Mouse (Mus musculus): ENCODE measurements around the gene Ttll5. TPM values are rescaled to one million over a fixed set of nuclear protein-coding genes. Genes with fewer than 3 reads are reported as not detected.

Gene Ttll5
- total RNA-seq, 4 experiments from 2014 or later, result 12.8 to 20.7 (median 14.9) TPM

DNA sequence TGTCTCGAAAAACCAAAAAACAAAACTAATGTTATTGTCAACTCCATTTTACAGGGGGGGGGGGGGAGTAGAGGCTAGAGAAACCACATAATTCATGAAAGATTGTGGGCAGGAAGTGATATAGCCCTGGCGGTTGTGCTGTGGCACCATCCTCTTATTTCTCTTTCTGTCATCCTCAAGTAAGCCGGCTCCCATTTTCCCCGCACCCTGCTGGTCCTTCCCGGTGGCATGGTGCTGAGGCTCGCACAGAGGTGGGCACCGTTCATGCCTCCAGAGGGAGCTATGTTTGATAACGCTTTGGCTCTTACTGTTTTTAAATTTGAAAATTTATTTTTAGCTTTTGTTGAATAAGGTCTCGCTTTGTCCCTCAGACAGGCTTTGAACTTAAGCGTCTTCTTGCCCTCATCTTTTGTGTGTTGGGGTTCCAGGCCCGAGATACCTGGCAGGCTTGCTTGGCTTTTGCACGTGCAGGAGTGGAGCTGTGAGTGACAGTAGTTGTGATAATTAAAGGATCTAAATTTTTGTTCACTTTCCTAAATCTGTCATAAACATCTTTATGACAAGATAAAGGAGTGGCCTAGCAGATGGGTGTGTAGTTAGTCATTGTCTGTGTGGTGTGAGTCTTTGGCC, 15.0 kb downstream of the Ttll5 start:
- DNase-seq (ENCODE audit: low spot score), result no peak

DNA sequence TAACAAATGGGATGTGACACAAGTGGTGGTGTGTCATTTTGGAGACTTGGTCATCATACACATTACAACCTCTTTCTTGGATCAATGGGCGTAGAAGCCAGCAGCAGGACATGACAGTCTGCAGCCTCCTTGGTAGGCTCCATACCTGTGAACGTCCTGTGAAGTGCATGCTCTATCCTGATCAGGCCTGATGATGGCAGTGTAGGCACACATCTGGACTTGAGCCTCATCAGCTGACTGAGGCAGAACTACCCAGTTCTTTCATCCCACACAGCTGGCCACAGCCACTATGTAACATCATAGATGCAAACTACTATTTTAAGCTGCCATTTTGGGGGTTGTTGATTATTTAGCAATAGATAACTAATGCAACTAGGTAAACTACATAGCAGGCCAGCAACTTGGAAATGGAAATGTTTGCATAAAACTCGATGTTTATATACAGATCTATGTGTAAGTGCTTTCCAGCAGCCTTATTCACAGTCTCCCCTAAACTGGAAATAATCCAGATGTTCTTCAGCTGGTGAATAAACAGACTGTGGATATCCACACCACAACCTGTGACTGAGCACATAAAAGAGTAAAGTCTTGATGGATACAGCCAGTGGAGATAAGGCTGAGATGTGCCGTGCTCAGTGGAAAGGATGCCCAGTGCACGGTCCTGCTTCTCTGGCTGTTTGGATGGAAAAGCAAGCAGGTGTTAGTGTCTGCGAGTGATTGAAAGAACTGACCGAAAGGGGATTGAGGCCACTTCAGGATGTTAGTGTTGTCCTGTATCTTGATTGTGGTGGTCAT, 23.9 kb downstream of the Ttll5 start:
- peak; percentile 34 for DNase-seq (ENCODE audit: low spot score)

DNA sequence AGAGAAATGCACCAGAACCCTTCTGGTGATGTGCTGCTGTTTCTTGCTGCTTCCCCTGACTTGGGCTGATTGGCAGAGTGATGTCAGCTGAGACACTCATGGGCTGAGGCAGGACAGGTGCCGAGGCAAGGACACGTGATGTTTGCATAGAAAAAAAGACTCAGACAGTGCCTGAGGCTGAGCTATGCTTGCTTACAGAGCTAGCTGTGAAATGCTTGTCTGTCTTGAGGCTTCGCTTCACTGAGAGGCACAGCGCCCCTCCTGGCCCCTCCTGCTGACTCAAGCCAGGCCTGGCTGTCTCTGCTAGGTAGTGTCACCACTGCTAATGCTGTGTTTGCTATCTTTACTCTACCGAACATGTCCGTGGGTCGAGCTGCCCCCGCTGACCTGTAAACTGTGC, 26.2 kb downstream of the Ttll5 start:
- DNase-seq (ENCODE audit: low spot score), result no peak

DNA sequence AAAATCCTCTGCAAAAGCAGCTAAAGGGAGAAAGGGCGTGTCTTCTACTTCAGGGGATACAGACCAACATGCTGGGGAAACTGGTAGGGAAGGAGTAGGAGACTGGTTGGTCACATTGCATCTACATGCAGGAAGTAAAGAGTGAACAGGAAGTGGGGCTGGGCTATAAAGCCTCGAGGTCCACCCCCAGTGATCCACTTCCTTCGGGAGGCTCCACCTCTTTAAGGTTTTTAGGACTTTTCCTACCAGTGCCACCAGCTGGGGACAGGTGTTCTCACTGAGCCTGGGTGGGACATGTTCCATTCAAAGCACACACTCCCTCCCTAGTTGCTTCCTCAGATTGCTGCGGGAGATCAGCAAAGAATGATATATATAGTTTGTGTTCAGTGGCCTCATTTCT, 29.4 kb downstream of the Ttll5 start:
- no peak for DNase-seq (ENCODE audit: low spot score)

DNA sequence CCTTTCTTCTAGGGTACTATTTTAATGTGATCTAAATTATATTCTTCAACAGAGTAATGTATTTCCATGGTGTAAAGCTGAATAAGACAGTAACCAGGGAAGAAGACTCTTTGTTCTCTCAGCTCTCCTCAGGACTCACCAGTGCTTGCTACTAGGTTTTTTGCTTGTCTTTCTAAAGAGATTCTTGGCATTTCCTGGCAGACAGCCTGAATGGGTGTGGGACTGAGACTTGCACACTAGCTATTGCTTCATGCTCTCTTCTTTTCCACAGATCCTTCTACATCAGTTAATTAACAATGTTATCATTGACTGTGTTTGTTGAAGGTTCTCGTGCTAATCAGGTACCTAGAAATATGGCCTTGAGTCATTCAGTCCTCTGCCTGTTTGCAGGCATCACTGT, 29.8 kb downstream of the Ttll5 start:
- no peak for DNase-seq (ENCODE audit: low spot score)

DNA sequence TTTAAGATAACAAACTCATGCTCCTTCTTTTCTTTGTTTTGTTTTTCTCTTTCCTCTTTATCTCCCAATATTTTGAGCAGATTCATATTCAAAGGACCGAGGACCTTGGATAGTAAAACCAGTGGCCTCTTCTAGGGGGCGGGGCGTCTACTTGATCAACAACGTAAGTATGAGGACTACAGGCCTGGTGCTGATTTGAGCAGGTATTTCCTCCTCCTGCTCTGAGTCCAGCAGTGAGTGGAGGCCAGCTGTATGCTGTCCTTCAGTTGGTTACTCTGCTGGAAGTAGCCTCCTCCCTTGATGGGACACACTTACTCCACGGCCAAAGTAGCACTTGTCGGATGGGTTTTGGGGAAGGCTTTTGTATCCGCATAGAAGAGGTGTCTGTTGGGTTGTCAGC, 32.8 kb downstream of the Ttll5 start:
- no peak for DNase-seq (ENCODE audit: low spot score)

DNA sequence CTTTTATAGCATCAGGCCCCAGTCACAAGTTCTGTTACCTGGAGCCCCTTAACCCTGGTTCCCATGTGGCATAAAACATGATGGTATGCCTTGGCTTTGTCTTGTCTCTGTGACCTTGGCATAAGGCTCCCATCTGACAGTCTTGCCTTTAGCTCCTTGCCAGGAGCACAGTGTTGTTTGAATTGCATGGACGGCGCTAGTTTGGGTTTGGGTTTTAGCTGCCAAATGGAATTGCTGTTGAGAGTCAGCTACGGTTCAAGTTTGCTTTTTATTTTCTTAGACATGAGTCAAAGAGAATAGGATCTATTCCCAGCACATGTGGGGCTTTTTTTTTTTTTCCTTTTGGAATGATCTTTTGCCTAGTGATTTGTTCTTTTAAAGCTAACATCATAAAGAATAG, 34.7 kb downstream of the Ttll5 start:
- no peak for DNase-seq (ENCODE audit: low spot score)

DNA sequence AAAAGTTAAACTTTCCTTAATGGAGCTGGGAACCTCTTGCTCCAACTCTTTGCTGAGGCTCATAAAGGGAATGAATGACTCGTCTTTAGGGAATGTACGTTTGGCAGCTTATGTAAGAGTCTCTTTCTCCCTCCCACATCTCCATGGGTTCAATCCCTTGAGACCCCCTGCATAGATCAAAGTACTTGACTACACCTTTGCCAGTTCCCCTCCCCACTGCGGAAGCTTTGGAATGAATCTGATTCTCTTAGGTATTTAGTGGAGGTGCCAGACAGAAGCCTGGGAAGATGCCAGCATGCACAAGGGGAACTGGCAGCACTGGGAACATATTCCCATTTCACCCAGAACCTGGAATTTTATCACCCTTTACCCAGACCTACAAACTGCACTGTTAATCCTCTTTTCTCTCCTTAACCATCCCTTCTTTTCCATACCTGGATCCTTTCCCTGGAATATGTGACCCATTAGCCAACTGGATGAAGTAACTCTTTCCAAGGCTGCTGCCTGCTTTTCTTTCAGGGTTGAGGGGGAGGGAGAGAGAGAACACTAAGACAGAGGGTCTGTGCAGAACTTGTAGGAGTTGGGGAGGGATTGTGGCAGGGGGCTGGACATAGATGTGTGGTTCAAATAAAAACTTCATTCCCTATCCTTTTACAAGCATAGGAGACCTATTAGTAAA, 35.2 kb downstream of the Ttll5 start:
- DNase-seq (ENCODE audit: low spot score), result no peak

DNA sequence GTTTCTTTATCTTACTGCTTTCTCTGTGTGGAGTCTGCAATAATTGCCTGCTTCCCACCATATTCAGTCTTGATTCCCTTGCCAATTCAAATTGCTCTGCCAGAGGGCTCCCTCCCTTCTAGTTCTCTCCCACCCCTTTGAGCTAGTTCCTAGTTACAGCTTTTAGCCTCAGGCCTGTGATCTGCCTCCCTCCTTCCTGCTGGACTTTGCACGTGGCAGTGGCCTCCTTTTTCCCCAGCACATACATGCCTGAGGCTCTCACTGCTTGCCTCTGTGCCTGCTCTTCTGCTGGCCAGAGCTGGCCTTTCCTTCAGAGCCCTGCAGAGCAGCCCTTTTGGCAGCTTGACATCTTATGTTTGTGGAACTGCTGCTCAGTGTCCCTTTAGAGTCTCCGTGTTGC, 38.1 kb downstream of the Ttll5 start:
- DNase-seq (ENCODE audit: low spot score), result no peak

DNA sequence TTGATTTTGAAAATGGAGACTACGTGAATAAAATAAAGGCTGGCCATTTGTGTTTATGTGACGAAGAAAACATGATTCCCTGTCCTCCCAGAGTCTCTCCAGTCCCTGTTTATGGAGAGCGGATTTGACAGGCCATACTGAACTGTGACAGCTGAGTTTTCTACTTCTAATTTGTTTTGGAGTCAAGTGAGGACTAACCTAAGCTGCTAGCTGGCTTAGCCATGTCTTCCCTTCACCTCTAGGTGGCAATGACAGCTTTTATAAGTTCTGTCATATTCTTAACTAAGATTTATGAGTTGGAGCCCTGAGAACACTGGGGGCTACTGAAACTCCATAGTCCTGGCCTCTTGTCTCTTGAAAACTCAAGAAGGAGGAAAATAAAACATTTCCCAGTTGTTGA, 41.1 kb downstream of the Ttll5 start:
- no peak for DNase-seq (ENCODE audit: low spot score)

DNA sequence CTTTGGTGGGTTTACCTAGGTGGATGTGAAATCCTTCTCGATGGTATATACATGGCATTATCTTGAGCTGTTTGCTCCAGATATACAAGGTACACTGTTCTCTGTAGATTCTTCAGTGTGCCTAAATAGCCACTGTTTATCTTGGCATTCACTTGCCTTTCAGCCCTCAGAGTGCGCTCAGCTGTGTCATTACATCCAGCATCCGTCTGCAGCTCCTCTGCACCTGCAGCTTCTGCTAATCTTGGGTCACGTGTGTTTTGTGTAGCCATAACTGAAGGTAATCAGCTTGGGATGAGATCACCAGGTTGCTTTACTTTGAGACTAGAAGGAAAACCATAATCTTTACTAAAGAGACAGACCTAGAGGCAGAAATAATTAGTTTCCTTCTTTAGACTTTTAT, 42.2 kb downstream of the Ttll5 start:
- no peak for DNase-seq (ENCODE audit: low spot score)

DNA sequence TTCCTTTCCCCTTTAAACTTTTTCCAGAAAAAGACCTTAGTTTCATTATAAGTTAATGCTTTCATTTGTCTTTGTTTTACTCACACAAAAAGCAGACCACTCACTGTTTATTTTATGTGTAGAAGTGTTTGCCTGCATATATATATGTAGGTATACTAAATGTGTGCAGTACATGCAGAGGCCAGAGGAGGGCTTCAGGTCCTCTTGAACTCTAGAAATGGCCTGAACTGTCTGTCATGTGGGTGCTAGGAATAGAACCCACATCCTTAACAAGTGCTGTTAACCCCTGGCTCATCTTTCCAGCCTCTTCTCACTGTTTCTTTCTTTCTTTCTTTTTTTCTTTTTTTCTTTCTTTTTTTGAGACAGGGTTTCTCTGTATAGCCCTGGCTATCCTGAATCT, 42.7 kb downstream of the Ttll5 start:
- no peak for DNase-seq (ENCODE audit: low spot score)

DNA sequence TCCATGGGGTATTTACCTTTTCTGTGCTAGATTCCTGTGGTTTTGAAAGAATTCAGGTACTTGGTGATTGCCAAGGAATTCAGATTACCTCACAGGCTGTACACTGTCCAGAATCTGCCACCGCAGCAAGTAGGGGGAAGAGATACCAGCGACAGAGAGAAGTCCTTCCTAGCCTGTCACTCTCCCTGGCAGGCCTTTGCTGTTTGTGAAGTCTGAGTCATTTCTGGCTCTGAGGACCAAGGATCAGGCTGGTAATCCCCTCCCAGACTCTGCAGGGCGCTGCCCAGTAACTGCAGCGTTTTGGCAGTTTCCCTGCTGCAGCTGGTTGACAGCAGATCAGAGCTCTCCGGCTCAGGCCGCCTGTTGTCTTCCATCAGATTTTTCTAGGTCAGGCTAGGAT, 45.0 kb downstream of the Ttll5 start:
- peak; percentile 57 for DNase-seq (ENCODE audit: low spot score)

DNA sequence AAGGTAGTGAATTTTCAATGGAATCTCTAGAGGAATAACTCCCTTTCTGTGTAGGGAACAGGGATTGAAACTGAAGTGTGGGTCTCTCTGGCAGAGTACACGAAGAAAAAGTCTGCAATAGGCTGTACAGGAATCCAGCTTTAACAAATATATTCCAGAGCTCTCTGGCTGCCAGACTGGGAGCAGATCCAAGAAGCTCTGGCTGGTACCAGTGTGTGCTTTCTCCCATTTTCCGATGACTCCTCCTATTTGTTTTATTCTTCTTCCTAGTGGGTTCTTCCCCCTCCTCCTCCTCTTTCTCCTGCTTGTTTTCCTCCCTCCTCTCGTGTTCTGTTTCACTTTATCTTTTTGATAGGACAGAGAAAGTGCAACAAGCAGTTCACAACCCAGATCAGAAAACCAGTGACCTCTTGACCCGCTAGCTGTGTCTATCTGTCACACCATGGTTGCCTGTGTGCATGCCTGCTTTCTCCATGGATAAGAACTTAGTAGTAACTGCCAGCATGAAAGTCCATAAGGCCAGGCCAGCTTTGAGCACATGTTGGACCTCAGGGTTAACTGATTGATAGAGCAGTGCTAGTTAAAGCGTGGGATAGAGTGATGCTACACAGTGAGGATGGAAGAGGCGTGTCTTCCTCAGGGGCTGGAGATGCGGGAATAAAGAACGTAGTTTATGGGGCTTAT, 55.3 kb downstream of the Ttll5 start:
- no peak for DNase-seq (ENCODE audit: low spot score)

DNA sequence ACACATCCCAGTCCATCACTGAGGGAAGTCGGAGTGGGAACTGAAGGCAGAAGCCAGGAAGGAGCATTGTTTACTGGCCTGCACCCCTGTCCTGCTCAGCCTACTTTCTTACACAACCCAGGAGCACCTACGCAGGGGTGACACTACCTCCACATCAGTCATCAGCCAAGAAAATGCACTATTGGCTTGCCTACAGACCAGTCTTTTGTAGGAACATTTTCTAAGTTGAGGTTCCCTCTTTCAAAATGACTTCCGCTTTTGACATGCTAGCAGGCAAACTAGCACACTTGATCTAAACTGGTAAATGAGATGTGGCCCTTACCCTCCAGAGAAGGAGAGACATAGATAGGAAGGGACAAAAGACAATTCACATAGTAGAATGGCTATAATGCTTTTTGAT, 60.6 kb downstream of the Ttll5 start:
- DNase-seq (ENCODE audit: low spot score), result no peak

DNA sequence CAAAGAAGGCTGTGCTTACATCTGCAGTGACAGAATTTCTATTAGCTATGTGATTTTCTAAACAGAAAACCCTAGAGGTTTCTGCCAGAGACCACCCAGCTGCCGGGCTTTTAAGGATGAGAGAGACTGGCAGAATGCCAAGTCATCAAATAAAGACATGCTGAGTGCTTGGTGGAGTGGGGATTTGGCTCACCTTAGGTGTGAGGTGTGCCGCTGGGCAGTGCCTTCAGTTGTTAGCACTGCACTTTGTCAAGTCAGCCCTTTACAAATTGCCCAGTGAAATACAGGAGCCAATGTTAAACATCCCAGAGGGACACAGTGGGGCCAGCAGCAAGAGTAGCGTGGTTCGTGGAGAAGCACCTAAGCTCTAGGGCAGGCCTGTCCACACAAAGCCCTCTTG, 65.6 kb downstream of the Ttll5 start:
- DNase-seq (ENCODE audit: low spot score), result no peak

DNA sequence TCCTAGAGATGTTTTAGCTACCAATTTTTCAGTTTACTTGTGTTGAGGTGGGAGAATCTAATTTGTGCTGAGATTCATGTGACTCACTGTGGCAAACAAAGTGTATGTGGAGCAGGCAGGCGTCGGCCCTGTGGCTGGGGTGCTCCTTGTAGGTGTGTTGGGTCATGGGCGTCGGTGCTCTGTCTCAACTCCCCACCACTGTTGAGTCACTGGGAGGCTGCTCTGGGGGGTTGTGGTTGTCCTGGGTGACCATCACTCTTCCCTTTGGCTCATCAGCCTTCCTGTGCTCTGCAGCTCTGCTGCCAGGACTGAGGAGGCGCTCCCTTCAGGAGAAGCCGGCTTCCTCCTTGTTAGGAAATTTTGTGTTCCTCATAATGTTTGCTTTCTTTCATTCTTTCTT, 79.5 kb downstream of the Ttll5 start:
- no peak for DNase-seq (ENCODE audit: low spot score)

DNA sequence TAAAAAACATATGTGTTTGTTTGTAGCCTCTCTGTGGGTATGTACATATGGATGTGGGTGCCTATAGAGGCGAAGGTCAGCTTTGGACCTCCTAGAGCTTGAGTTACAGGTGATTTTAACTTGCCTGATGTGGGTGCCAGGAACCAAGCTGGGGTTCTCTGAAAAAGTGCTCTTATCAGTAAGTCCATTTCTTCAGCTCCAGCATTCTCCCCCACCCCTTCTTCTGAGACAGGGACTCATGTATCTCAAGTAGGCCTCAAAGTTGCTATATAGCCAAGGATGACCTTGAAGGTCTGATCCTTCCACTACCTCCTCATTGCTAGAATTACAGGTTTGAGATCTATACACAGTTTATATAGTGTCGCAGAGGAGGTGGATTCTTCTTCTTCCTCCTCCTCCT, 81.2 kb downstream of the Ttll5 start:
- no peak for DNase-seq (ENCODE audit: low spot score)

DNA sequence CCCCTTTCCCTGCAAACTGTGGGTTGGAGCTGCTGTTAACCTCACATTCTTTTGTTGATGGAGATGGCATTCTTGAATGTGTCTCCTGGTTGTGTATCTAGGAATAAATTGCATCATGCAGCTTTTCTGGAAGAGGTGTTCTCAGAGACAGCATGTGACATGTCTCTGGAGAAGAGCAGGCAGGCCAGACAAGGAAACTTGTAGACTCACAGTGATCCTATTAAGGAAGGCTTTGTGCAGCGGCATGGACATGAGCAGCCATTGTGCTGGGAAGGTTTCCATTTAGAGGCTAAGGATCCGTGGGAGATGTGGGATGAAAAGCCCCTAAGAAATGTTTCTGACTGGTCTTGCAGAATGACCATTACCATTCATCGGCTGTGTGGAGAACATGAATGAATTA, 83.4 kb downstream of the Ttll5 start:
- no peak for DNase-seq (ENCODE audit: low spot score)

DNA sequence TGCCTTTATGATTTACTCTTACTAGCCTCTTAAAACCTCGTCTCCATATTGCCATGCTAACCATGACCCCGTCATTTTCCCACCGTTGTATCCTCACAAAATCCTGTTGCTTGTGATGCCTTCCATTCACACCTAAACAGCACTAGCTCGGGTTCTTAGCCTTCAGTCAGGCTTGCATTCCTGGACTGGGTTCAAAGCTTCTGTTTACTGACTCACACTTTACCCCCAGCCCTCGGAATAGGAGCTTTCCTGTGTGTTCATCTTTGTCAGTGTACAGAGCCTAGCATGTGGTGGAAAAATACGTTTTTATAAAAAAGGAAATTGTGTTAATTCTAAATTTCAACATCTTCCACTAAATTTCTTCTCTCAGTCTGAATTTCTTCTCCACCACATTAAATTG, 86.4 kb downstream of the Ttll5 start:
- no peak for DNase-seq (ENCODE audit: low spot score)

DNA sequence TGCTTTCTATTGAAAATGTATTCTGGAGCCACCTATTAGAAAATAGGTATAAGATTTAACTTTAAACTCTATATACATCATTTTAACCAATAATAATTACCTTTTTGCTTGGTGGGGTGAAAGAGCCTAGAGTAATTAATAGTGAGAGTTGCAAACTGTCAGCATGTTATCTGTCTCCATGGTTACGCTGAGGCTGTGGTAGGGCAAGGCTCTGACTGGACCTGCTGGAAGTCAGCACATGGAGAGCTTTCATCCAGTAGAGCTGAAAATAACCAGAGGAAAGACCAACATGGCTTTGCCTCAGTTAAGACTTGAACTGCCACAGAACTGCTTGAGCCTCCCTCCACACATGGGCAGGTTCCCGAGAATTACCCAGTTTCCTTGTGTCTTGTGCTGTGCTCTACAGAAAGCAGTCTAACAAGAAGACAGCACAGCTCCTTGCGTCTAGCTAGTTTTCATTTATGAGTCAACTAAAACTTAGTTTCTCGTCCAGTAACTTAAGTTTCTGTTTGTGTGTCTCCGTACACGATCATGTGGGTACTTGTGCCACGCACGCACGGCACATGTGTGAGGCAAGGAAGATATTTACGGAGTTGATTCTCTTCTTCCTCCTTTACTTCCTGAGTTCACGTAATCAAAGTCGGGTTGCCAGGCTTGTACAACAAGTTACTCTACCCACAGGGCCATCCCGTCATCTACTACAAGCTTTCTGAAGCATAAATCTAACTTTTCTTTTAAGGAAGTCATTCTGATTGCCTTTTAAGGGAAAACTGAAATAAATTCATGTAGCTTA, 88.4 kb downstream of the Ttll5 start:
- DNase-seq (ENCODE audit: low spot score), result no peak

DNA sequence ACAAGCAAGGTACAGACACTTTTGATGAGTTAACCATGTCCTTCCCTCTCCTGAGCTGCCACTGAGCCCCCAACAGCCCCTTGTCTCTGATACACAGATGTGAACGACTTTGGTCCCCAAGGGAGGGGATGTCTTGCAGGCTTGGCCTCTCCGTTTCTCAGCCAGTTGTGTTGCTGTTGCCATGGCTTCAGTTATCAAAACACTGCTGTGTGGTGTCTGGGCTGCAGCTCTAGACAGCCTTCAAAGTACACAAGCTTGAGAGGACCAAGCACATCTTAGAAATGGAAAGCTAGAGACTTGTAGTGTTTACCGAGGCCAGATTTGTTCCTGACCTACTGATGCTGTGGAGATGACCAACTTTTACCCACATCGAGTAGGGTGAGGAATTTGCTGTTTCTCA, 102.4 kb downstream of the Ttll5 start:
- DNase-seq (ENCODE audit: low spot score), result no peak
